Mouse (Mus musculus) megakaryocyte, embryonic 14.5 days (primary cell): ENCODE results near the gene Fastkd1.

Source experiments
- FLI1 ChIP-seq: IDR thresholded peaks from 2 replicates; pipeline ENCODE4 v1.6.1; 2012; ENCODE audit warnings: low read length, inconsistent platforms, mixed read lengths
- GATA1 ChIP-seq: IDR thresholded peaks from 3 replicates; pipeline ENCODE4 v1.6.1; 2012; ENCODE audit warnings: mixed read lengths, low read length, inconsistent platforms, borderline replicate concordance

DNA sequence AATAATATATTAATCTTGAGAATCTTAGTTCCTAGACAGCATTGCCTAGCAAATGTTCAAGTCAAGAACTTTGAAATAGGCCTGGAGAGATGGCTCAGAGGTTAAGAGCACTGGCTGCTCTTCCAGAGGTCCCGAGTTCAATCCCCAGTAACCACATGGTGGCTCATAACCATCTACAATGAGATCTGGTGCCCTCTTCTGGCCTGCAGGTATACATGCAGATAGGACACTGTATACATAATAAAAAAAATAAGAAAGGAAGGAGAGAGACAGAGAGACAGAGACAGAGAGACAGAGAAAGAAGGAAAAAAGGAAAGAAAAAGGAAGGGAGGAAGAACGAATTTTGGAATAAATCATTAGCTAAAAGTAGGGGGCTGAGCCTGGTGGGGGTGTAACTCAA is 36.6 kb downstream of the Fastkd1 start:
- no peak for TF ChIP-seq GATA1
- no peak for TF ChIP-seq FLI1
